Mouse (Mus musculus): ENCODE results near the gene Vpreb3. TPM values are rescaled to one million over a fixed set of nuclear protein-coding genes. Genes with fewer than 3 reads are reported as not detected.

Gene Vpreb3
- polyA plus RNA-seq, 1 experiment from 2014 or later: 1.6 TPM

DNA sequence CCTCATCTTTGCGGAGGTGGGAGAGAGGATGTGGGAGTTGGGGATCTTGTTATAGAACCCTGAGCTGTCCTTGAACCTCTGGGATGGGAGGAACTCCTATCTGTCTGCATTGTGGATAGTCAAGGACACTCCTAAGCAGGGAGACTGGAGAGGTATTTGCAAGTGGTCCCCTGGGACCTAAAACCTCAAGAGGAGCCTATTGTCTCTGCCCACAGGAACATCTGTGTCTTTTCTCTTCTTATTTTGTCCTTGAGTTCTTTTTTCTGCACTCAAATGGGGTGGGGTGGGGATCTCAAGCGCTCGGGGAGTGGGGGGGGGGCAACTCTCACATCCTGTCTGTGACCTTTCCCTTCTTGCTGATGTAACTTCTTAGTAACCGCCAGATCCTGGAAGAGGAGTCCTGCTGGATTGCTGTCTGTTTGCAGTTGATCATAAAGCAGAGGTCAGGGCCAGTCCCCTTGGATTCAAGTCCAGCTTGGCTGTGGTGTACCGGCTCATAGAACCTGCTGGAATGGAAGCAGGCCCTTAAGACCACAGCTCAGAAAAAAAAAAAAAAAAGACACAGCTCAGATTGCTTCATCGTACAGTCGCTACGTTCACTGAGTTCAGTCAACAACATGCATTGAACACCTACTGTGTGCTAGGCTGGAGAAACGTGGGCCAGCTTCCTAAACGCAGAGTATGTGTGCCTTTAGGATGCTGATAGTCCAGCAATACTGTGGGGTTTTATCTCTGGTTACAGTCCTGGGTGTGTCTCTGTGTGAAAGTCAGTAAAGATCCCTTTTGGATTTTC, 4.8 kb upstream of the Vpreb3 start:
- ATAC-seq (ENCODE audit: low FRiP score) (no peak), DNase-seq (ENCODE audit: low spot score) (no peak)
- no peak overlapping the region for H3K27ac ChIP-seq
- peaks cover 11% of the 10 kb centered on the region; the same call in 1 of the 2 replicates for H3K27me3 ChIP-seq (ENCODE audit: control insufficient read depth, insufficient read depth, low read length)
- no peaks in the 10 kb centered on the region for H3K36me3 ChIP-seq (replicated peaks; ENCODE audit: control insufficient read depth, insufficient read depth)
- no peak overlapping the region for H3K4me2 ChIP-seq (replicated peaks)
- H3K9ac ChIP-seq: no peak overlapping the region
- 52% methylated on average over 10 of the region's 10 CpGs for WGBS
- H3K4me3 ChIP-seq (replicated peaks; ENCODE audit: low read length): no peak overlapping the region
- H3K4me1 ChIP-seq (replicated peaks; ENCODE audit: control insufficient read depth, insufficient read depth, low read length): 0 out of 2 replicates have a peak, but pooled peaks cover 13% of the 10 kb centered on the region
- H3K9me3 ChIP-seq (ENCODE audit: control insufficient read depth, low read length): no peaks in the 10 kb centered on the region

DNA sequence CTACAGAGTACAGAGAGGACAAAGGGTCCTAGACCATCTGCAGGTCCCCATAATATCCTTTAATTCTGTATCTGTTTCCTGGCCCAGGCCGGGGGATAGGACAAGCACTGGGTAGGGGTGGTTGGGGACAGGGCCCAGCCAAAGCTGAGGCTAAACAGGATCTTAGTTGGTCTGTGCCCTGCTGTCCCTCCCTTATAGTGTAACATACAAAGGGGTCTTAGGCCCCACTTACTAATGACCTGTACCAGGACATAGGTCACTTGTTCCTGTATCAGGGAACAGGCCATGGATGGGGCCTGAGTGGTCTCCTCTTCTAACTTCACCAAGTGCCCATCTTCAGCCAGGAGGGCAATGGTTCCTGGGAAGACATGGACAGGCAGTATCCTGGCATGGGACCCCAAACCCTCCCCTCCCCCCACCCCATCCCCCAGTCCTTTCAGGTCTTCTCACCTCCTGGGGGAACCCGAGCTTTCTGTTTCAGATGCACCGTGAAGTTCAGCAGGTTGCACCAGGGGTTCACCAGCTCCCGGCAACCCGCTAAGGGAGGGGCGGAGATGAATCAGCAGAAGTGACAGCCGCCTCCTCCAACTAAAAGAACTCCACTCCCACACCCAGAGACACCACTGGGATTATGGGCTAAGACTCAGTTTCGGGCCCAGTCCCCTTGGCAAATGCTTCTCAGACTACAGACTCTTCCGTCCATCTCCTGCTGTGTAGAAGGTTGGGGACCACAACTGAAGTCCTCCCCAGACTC, 3.2 kb upstream of the Vpreb3 start:
- no peak overlapping the region for H3K27ac ChIP-seq
- no peaks in the 10 kb centered on the region for H3K36me3 ChIP-seq (replicated peaks; ENCODE audit: control insufficient read depth, insufficient read depth)
- no peak for ATAC-seq (ENCODE audit: low FRiP score)
- H3K9me3 ChIP-seq (ENCODE audit: control insufficient read depth, low read length): no peaks in the 10 kb centered on the region
- no peak overlapping the region for H3K4me2 ChIP-seq (replicated peaks)
- peaks cover 13% of the 10 kb centered on the region; the same call in 1 of the 2 replicates for H3K4me1 ChIP-seq (replicated peaks; ENCODE audit: control insufficient read depth, insufficient read depth, low read length)
- peaks cover 11% of the 10 kb centered on the region; the same call in 1 of the 2 replicates for H3K27me3 ChIP-seq (ENCODE audit: control insufficient read depth, insufficient read depth, low read length)
- H3K4me3 ChIP-seq (replicated peaks; ENCODE audit: low read length): no peak overlapping the region
- DNase-seq (ENCODE audit: low spot score): no peak
- WGBS: 43% methylated on average over 9 of the region's 9 CpGs
- no peak overlapping the region for H3K9ac ChIP-seq

DNA sequence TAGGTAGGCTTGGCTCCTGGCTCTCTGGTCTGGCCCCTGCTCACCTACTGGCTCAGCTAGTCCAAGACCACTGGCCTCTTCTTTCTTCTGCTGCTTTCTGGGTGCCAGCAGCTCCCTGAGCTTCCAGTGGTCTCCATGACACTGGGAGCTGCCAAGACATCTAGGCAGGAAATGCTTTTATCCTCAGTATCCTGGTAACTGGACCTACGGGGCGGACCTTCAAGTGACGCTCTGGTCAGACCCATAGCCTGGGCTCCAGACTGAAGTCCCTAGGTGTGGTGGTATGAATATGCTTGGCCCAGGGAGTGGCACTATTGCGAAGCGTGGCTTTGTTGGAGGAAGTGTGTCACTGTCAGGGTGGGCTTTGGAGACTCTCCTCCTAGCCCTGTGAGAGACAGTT, 2.3 kb upstream of the Vpreb3 start, which contains the start of gene Gm867:
TSS of gene Gm867 (minus strand) at position 153 of the 400 bp plus-strand sequence.
- Histone ChIP-seq H3K4me3 (replicated peaks; ENCODE audit: low read length) (no peak within 1 kb of the TSS), H3K9ac (no peak within 1 kb of the TSS), H3K27me3 (ENCODE audit: control insufficient read depth, insufficient read depth, low read length) (peaks cover 11% of the 10 kb centered on the region; the same call in 1 of the 2 replicates), H3K27ac (no peak within 1 kb of the TSS), H3K4me1 (replicated peaks; ENCODE audit: control insufficient read depth, insufficient read depth, low read length) (peaks cover 10% of the 10 kb centered on the region; the same call in 1 of the 2 replicates), H3K4me2 (replicated peaks) (no peak within 1 kb of the TSS), H3K36me3 (replicated peaks; ENCODE audit: control insufficient read depth, insufficient read depth) (no peaks in the 10 kb centered on the region), H3K9me3 (ENCODE audit: control insufficient read depth, low read length) (no peaks in the 10 kb centered on the region)
- no peak for ATAC-seq (ENCODE audit: low FRiP score)
- no peak for DNase-seq (ENCODE audit: low spot score)
- WGBS: 61% methylated on average over 5 of the region's 5 CpGs

DNA sequence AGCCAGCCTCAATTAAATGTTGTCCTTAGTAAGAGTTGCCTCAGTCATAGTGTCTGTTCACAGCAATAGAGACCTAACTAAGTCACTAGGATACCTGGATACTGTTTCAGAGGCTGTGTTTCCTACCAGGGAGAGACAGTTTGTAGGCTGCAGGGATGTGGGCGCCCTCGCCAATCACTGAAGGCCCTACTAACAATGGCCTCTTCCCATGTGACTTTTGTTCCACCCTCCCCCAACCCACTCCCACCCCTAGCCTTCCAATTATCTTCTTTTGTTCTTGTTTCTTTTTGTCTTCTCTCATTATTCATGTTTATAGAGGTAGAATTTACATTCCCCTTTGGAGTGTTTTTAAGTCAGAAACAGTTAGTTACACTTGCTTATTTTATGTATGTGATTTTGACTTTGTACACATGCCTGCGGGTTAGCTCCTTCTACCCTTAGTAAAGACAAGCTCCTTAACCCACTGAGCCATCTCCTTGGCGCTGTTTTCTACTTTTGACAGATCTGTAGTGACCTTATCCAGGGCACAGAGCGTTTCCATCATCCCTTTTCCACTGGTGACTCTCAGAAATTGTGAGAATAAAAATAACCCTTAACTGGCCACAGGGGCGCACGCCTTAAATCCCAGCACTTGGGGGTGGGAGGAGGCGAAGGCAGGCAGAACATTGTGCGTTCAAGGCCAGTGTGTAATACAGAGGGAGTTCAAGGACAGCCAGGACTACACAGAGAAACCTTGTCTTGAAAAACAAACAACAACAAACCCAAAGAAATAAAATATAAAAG, 1.6 kb upstream of the Vpreb3 start:
- no peak overlapping the region for H3K4me2 ChIP-seq (replicated peaks)
- peaks cover 5% of the 10 kb centered on the region; the same call in 1 of the 2 replicates for H3K4me1 ChIP-seq (replicated peaks; ENCODE audit: control insufficient read depth, insufficient read depth, low read length)
- DNase-seq (ENCODE audit: low spot score): no peak
- H3K9ac ChIP-seq: no peak overlapping the region
- H3K4me3 ChIP-seq (replicated peaks; ENCODE audit: low read length): no peak overlapping the region
- 61% methylated on average over 9 of the region's 9 CpGs for whole genome bisulfite sequencing
- H3K27me3 ChIP-seq (ENCODE audit: control insufficient read depth, insufficient read depth, low read length): peaks cover 11% of the 10 kb centered on the region; the same call in 1 of the 2 replicates
- no peaks in the 10 kb centered on the region for H3K36me3 ChIP-seq (replicated peaks; ENCODE audit: control insufficient read depth, insufficient read depth)
- no peak for ATAC-seq (ENCODE audit: low FRiP score)
- no peak overlapping the region for H3K27ac ChIP-seq
- H3K9me3 ChIP-seq (ENCODE audit: control insufficient read depth, low read length): no peaks in the 10 kb centered on the region

DNA sequence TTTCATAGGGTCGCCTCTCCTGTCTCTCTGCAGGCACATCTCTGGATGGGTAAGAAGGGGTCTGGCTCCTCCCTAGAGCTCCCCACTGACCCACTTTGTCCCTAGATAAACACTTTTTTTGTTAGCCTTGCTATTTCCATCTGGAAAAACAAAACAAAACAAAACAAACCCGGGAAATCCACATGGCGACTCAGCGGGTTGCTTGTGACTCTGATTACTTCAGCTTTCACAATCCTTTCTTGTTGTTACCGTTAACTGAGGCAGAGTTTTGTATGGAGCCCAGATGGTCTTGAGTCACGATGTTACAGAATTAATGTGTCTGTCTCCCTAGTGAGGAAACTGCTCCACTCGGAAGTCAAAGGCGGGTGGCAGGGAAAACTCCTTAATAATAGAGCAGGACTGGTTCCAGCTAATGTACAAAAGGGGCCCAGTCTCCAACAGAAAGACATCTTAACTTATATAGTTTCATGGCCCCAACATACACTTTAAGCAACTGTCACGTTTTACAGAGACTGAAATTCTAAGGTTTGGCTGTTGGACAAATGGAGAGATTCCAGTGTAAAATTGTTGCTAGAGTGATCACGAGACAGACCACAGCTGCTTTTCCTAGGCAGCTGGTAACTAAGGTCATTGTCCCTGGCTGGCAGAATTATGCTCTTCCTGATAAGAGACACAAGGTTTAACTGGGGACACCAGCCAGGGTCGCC, 1.4 kb downstream of the Vpreb3 start:
- peaks cover 4% of the 10 kb centered on the region; the same call in 1 of the 2 replicates for H3K4me1 ChIP-seq (replicated peaks; ENCODE audit: control insufficient read depth, insufficient read depth, low read length)
- H3K4me2 ChIP-seq (replicated peaks): no peak overlapping the region
- WGBS: 16% methylated on average over 11 of the region's 11 CpGs
- H3K27me3 ChIP-seq (ENCODE audit: control insufficient read depth, insufficient read depth, low read length): no peaks in the 10 kb centered on the region
- H3K9ac ChIP-seq: no peak overlapping the region
- H3K36me3 ChIP-seq (replicated peaks; ENCODE audit: control insufficient read depth, insufficient read depth): no peaks in the 10 kb centered on the region
- peak overlapping the region; percentile 48 for H3K27ac ChIP-seq
- peak; percentile 46 for DNase-seq (ENCODE audit: low spot score)
- peak; percentile 39; the same call in 1 of the 2 replicates for ATAC-seq (ENCODE audit: low FRiP score)
- no peaks in the 10 kb centered on the region for H3K9me3 ChIP-seq (ENCODE audit: control insufficient read depth, low read length)
- H3K4me3 ChIP-seq (replicated peaks; ENCODE audit: low read length): no peak overlapping the region

DNA sequence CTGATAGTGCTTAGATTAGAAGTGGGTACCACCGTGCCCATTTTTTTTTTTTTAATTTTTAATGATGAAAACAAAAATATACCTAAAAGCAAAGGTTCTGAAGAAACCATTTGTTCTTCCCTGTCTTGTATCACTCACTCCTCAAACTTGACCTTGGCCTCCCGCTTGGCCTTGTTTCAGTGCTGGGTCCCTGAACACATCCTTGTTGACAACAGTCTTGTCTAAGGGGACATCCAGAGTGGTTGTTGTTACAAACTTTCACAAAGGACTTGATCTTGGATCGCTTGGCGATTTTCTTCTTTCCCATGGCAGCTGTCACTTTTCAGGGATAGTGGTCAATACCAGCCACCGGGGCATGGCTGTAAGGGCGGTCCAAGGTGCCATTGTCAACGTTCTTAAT, 2.4 kb downstream of the Vpreb3 start:
- H3K27me3 ChIP-seq (ENCODE audit: control insufficient read depth, insufficient read depth, low read length): no peaks in the 10 kb centered on the region; the same call in 1 of the 2 replicates

DNA sequence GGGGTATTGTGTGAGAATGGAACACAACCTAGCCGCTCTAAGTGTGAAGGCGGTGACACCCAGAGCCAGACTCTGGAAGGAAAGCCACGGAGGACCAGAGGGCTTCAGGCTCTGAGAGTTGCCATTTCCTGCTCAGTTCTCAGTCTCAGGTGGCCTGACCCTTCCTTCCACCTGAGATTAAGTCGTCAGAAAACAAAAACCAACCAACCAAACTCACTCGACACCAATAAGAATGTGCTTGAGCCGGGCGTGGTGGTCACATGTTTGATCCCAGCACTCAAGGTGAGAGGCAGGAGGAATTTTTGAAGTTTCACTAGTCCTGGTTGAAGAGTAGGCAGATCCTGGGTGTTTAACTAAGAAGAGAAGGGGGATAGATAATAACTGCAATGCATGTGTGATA, 3.0 kb downstream of the Vpreb3 start:
- H3K4me2 ChIP-seq (replicated peaks): no peak overlapping the region
- no peaks in the 10 kb centered on the region for H3K9me3 ChIP-seq (ENCODE audit: control insufficient read depth, low read length)
- ATAC-seq (ENCODE audit: low FRiP score) (no peak), DNase-seq (ENCODE audit: low spot score) (no peak)
- no peak overlapping the region for H3K27ac ChIP-seq
- peaks cover 7% of the 10 kb centered on the region; the same call in 1 of the 2 replicates for H3K27me3 ChIP-seq (ENCODE audit: control insufficient read depth, insufficient read depth, low read length)
- 90% methylated on average over 7 of the region's 7 CpGs for WGBS
- H3K4me1 ChIP-seq (replicated peaks; ENCODE audit: control insufficient read depth, insufficient read depth, low read length): peaks cover 5% of the 10 kb centered on the region
- H3K36me3 ChIP-seq (replicated peaks; ENCODE audit: control insufficient read depth, insufficient read depth): no peaks in the 10 kb centered on the region
- H3K9ac ChIP-seq: no peak overlapping the region
- H3K4me3 ChIP-seq (replicated peaks; ENCODE audit: low read length): no peak overlapping the region

More for the DNA sequence above, 2.4 kb downstream of the Vpreb3 start:
- DNase-seq (ENCODE audit: low spot score) (no peak), ATAC-seq (ENCODE audit: low FRiP score) (no peak)
- 91% methylated on average over 7 of the region's 7 CpGs for WGBS
- no peak overlapping the region for H3K9ac ChIP-seq
- no peaks in the 10 kb centered on the region for H3K9me3 ChIP-seq (ENCODE audit: control insufficient read depth, low read length)
- H3K4me2 ChIP-seq (replicated peaks): no peak overlapping the region
- H3K27ac ChIP-seq: no peak overlapping the region
- H3K4me1 ChIP-seq (replicated peaks; ENCODE audit: control insufficient read depth, insufficient read depth, low read length): peaks cover 4% of the 10 kb centered on the region; the same call in 1 of the 2 replicates
- H3K36me3 ChIP-seq (replicated peaks; ENCODE audit: control insufficient read depth, insufficient read depth): no peaks in the 10 kb centered on the region
- no peak overlapping the region for H3K4me3 ChIP-seq (replicated peaks; ENCODE audit: low read length)

DNA sequence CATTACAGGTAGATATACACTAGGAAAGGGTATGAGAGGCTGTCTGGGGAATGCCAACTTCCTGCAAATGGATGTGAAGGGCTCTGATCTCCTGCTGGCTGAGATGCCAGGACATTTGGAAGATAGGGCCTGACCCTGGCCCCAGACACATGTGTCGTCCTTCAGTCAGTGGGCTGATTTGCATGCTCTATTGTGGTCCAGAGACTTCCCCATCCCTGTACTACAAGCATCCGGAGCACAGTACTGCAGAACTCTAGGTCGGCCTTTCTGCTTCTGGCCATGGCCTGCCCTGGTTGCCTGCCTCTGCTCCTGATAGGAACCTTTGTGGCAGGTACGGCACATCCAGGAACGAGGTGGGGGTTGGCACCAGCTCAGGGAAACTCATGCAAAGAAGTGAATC, 5.2 kb downstream of the Vpreb3 start:
- DNase-seq (ENCODE audit: low spot score): no peak
- H3K4me1 ChIP-seq (replicated peaks; ENCODE audit: control insufficient read depth, insufficient read depth, low read length): peaks cover 11% of the 10 kb centered on the region
- H3K27me3 ChIP-seq (ENCODE audit: control insufficient read depth, insufficient read depth, low read length): peaks cover 14% of the 10 kb centered on the region; the same call in 1 of the 2 replicates
- no peak overlapping the region for H3K27ac ChIP-seq
- no peaks in the 10 kb centered on the region for H3K9me3 ChIP-seq (ENCODE audit: control insufficient read depth, low read length)
- no peak overlapping the region for H3K4me2 ChIP-seq (replicated peaks)
- H3K36me3 ChIP-seq (replicated peaks; ENCODE audit: control insufficient read depth, insufficient read depth): no peaks in the 10 kb centered on the region
- no peak overlapping the region for H3K9ac ChIP-seq
- WGBS: 72% methylated on average over 5 of the region's 5 CpGs
- no peak overlapping the region for H3K4me3 ChIP-seq (replicated peaks; ENCODE audit: low read length)
- ATAC-seq (ENCODE audit: low FRiP score): no peak

All from hindbrain, embryonic 14.5 days (tissue).